Mouse (Mus musculus): Measurements from ENCODE around the gene Fam166b. TPM values are rescaled to one million over a fixed set of nuclear protein-coding genes. Genes with fewer than 3 reads are reported as not detected.

Fam166b gene
- 0.79 and 1.5 TPM in 2 replicates for polyA plus RNA-seq (2015; fragmentation: Nextera tagmentation; extraction: Ambion mirVana)

DNA sequence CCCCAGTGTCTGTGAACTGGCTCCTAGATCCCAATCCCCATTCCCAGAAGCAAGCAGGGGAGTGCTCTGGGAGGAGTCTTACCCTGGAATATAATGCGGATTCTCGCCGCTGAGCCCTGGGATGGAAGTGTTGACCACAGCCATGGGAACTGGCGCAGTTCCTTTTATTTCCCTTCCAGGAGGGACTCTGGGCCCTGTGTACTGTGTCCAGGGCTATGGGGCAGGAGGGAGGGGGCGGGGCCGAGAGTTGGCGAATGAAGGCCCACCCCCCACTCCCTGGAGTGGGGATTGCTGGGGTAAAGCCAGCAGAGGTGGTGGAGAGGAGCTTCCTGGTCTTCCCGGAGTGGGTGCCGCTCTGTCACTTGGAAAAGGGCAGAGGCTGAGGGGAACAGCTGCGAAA lies at the start of gene Fam166b:
Gene Fam166b, minus strand, starts transcription at position 189 of the 400 bp plus-strand sequence.
- H3K36me3 ChIP-seq: peaks cover 32% of the 10 kb centered on the region
- H3K4me1 ChIP-seq (replicated peaks): peaks cover 24% of the 10 kb centered on the region
- H3K4me3 ChIP-seq: no peak within 1 kb of the TSS
- peaks cover 6% of the 10 kb centered on the region; the same call in 1 of the 2 replicates for H3K27me3 ChIP-seq
- H3K9me3 ChIP-seq: no peaks in the 10 kb centered on the region
- H3K4me2 ChIP-seq: 0 out of 2 replicates have a peak within 1 kb of the TSS, but pooled peaks have one; percentile 3
- H3K9ac ChIP-seq: no peak within 1 kb of the TSS
- 6% methylated on average over 10 of the region's 10 CpGs for WGBS
- ATAC-seq (ENCODE audit: low FRiP score, low read depth): peak; percentile 40; the same call in 1 of the 2 replicates
- H3K27ac ChIP-seq (replicated peaks): no peak within 1 kb of the TSS

DNA sequence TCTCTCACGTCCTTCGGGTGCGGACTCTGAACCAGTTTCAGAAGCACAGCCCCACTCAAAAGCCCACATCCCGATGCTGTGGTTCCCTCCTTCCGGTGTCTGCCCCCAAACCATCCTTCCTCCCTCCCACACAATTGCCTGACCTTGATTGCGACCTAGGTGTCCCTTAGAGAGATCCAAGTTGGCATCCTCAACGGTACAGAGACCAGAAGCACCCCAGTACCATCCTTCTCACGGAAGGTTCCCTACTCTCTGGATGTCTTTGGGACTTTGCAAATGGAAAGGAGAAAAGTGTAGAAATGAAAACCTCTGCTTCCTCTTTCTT lies 49.6 kb upstream of the Fam166b start:
- peak; percentile 24; the same call in 1 of the 2 replicates for ATAC-seq (ENCODE audit: low FRiP score, low read depth)
- Histone ChIP-seq H3K27ac (replicated peaks) (peak overlapping the region; percentile 56; the same call in 1 of the 2 replicates), H3K4me1 (replicated peaks) (0 out of 2 replicates have a peak, but pooled peaks cover 3% of the 10 kb centered on the region), H3K9ac (0 out of 2 replicates have a peak overlapping the region, but pooled peaks have one; percentile 32), H3K4me3 (peak overlapping the region; percentile 32), H3K4me2 (peak overlapping the region; percentile 51), H3K9me3 (no peaks in the 10 kb centered on the region), H3K27me3 (no peaks in the 10 kb centered on the region), H3K36me3 (no peaks in the 10 kb centered on the region)
- WGBS: 44% methylated on average over 8 of the region's 8 CpGs

DNA sequence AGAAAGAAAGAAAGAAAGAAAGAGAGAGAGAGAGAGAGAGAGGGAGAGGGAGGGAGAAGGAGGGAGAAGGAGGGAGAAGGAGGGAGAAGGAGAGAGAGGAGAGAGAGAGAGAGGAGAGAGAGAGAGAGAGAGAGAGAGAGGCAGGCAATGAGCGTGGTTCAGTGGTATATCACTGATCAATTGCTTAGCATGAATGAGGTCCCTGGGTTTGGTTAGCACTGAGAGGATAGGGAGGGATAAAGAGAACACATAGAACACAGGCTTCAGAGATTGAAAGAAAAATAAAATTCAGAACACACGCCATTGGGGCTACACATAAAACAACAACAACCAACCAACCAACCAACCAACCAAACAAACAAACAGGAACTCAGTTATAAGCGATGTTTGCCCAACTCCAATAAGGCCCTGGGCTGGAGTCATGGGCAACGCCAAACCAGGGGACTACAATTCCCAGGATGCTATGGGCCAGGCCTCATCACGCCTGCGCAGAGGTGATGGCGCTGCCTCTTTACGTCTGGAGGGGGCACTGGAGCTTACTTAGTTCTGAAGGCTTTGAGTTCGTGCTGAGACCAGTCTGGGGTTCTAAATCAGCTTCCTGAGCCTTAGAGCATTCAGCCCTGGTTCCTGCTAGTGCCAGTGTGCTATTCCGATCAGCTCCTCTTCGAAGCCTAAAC lies 49.1 kb upstream of the Fam166b start:
- ATAC-seq (ENCODE audit: low FRiP score, low read depth): peak; percentile 96
- H3K27me3 ChIP-seq: no peaks in the 10 kb centered on the region
- H3K4me3 ChIP-seq: peak overlapping the region; percentile 32
- H3K9me3 ChIP-seq: no peaks in the 10 kb centered on the region
- H3K4me2 ChIP-seq: peak overlapping the region; percentile 51
- H3K27ac ChIP-seq (replicated peaks): peak overlapping the region; percentile 56; the same call in 1 of the 2 replicates
- 0 out of 2 replicates have a peak, but pooled peaks cover 3% of the 10 kb centered on the region for H3K4me1 ChIP-seq (replicated peaks)
- WGBS: 16% methylated on average over 11 of the region's 11 CpGs
- no peaks in the 10 kb centered on the region for H3K36me3 ChIP-seq
- 0 out of 2 replicates have a peak overlapping the region, but pooled peaks have one; percentile 32 for H3K9ac ChIP-seq

DNA sequence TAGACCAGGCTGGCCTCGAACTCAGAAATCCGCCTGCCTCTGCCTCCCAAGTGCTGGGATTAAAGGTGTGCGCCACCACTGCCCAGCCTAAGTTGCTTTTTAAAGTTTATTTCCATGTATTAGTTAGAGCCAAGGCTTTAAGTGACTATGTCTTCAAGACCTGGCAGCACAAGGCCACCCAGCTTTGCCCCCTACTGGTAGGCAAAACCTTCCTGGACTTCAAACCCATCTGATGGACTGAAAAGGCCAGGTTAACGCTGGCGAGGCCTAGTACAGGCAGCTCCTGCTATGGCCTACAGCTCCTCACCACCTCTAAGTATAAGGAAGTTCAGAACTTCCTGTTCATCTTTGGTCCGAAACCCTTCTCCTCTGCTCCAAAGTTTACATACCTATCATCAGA lies 47.7 kb upstream of the Fam166b start:
- no peak for ATAC-seq (ENCODE audit: low FRiP score, low read depth)
- no peaks in the 10 kb centered on the region for H3K36me3 ChIP-seq
- H3K27me3 ChIP-seq: no peaks in the 10 kb centered on the region
- no peaks in the 10 kb centered on the region for H3K9me3 ChIP-seq
- no peak overlapping the region for H3K4me2 ChIP-seq
- 88% methylated on average over 6 of the region's 6 CpGs for WGBS
- H3K9ac ChIP-seq: no peak overlapping the region
- 0 out of 2 replicates have a peak, but pooled peaks cover 3% of the 10 kb centered on the region for H3K4me1 ChIP-seq (replicated peaks)
- no peak overlapping the region for H3K4me3 ChIP-seq
- H3K27ac ChIP-seq (replicated peaks): no peak overlapping the region

DNA sequence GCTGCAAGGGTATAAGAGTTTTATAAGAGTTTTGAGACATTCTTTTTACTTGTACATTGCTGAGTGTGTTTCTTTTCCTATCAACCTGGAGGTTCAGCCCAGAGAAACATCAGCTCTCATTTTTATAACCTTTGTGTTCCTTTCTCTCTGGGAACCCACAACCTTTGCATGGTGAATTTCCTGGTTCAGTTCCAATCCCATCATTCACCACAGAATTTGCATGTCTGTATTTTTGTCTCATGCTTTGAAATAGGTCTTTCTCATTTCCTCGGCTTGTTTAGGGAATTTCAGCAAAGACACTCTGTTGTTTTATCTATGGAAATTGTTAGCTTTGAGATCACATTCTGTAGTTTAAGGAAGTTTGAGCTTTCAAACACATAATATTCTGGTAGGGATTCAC lies 44.7 kb upstream of the Fam166b start:
- H3K4me2 ChIP-seq: no peak overlapping the region
- H3K9ac ChIP-seq: no peak overlapping the region
- H3K4me3 ChIP-seq: no peak overlapping the region
- 86% methylated on average over 1 of the region's 1 CpGs for WGBS
- H3K27me3 ChIP-seq: no peaks in the 10 kb centered on the region
- no peak overlapping the region for H3K27ac ChIP-seq (replicated peaks)
- 0 out of 2 replicates have a peak, but pooled peaks cover 3% of the 10 kb centered on the region for H3K4me1 ChIP-seq (replicated peaks)
- no peaks in the 10 kb centered on the region for H3K9me3 ChIP-seq
- no peak for ATAC-seq (ENCODE audit: low FRiP score, low read depth)
- H3K36me3 ChIP-seq: no peaks in the 10 kb centered on the region

DNA sequence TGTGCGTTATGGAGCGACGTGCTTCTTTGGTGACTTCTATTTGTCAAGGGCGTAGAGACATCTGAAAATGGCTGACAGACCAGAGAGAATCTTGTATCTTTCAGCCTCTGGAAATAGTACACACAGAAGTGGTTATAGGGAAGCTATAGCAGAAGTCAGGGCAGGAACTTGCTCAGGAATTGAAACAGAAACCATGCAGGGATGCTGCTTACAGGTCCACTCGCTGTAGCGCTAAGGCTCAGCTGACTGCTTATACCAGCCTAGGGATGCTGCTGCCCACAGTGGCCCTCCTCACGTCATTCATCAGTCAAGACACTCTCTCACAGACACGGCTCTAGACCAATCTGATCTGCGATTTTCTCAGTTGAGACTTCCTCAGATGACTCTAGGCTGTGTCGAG lies 41.4 kb upstream of the Fam166b start:
- no peak for ATAC-seq (ENCODE audit: low FRiP score, low read depth)
- H3K9ac ChIP-seq: no peak overlapping the region
- H3K27me3 ChIP-seq: no peaks in the 10 kb centered on the region
- no peak overlapping the region for H3K4me3 ChIP-seq
- no peaks in the 10 kb centered on the region for H3K36me3 ChIP-seq
- H3K4me2 ChIP-seq: no peak overlapping the region
- no peaks in the 10 kb centered on the region for H3K4me1 ChIP-seq (replicated peaks)
- no peaks in the 10 kb centered on the region for H3K9me3 ChIP-seq
- WGBS: 91% methylated on average over 10 of the region's 10 CpGs
- no peak overlapping the region for H3K27ac ChIP-seq (replicated peaks)

DNA sequence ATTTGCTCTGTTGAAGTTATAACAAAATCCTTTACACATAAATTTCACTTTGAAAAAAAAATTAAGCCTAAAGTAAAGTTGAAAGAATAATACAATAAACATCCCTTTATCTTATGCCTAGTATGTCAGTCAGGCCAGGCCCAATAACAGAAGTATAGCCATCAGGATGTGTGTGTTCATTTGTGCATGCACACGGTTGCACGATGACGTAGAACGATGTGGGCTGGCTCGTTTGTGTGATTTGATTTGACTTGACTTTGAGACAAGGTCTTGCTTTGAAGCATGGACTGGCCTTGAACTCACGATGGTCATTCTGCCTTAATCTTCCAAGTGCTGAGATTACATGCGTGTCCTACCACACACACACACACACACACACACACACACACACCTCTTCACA lies 37.9 kb upstream of the Fam166b start:
- no peaks in the 10 kb centered on the region for H3K36me3 ChIP-seq
- H3K4me3 ChIP-seq: no peak overlapping the region
- 92% methylated on average over 7 of the region's 7 CpGs for WGBS
- no peaks in the 10 kb centered on the region for H3K27me3 ChIP-seq
- H3K4me2 ChIP-seq: no peak overlapping the region
- H3K9me3 ChIP-seq: no peaks in the 10 kb centered on the region
- no peak overlapping the region for H3K27ac ChIP-seq (replicated peaks)
- ATAC-seq (ENCODE audit: low FRiP score, low read depth): no peak
- H3K4me1 ChIP-seq (replicated peaks): no peaks in the 10 kb centered on the region
- H3K9ac ChIP-seq: no peak overlapping the region

DNA sequence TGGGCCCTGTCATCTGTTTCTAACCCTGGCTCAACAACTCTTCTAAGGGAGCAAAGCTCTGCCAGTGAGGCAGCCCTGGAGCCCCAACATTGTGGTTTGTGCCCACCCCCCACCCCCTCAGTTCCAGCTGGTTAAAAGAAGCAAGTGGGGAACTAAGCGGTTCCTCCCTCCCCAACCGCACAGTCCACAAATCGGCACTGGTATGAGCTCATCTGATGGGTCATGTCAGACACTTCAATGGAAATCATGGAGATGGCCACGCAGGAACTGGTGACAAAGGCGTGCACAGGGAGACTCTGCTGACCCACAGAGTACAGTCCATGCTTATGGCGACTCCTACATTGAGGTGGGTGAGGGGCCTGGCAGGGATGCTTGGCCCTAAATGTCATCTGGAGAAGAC lies 37.0 kb upstream of the Fam166b start:
- Histone ChIP-seq H3K27me3 (no peaks in the 10 kb centered on the region), H3K4me1 (replicated peaks) (no peaks in the 10 kb centered on the region), H3K27ac (replicated peaks) (no peak overlapping the region), H3K4me3 (no peak overlapping the region), H3K36me3 (no peaks in the 10 kb centered on the region), H3K9ac (no peak overlapping the region), H3K4me2 (no peak overlapping the region), H3K9me3 (no peaks in the 10 kb centered on the region)
- no peak for ATAC-seq (ENCODE audit: low FRiP score, low read depth)
- WGBS: 88% methylated on average over 6 of the region's 6 CpGs

DNA sequence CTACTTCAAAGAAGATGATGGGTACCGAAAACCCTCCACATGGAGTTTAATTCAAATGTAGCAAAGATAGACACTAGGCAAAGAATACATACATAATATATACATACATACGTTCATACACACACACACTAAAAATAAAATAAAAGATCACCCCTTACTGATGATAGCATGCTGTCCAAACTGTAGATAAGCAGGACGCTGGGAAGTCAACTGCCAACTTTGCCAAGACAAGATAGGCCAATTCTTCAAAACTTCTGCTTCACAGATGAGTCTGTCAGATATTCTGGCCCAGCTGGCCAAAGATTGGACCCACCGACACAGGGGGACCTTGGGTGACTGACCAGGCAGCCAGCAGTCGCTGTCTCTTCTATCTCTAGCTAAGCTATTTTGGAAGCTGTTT lies 34.2 kb upstream of the Fam166b start:
- Histone ChIP-seq H3K9me3 (no peaks in the 10 kb centered on the region), H3K9ac (no peak overlapping the region), H3K36me3 (no peaks in the 10 kb centered on the region), H3K4me1 (replicated peaks) (no peaks in the 10 kb centered on the region), H3K27me3 (no peaks in the 10 kb centered on the region), H3K4me3 (no peak overlapping the region), H3K27ac (replicated peaks) (no peak overlapping the region), H3K4me2 (no peak overlapping the region)
- 94% methylated on average over 5 of the region's 5 CpGs for WGBS
- no peak for ATAC-seq (ENCODE audit: low FRiP score, low read depth)

DNA sequence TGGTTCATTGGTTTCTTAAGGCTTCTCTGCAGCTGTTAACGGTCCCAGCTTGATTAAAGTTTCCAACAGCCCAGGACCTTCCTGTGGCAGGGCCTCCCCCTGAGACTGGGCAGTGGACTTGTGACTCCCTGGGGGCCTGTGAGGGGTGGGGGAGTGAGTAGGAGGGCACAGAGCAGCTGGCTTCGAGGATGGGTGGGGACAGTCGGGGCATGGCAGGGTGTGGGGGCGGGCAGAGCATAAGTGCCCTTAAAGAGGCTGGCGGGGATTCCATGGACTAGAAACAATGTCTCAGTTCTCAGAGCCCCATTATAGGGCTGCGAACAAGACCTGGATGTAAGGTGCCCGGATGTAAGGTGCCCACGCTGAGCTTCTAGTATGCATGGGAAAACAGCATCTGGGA lies 28.2 kb upstream of the Fam166b start:
- Histone ChIP-seq H3K4me2 (no peak overlapping the region), H3K4me1 (replicated peaks) (peaks cover 16% of the 10 kb centered on the region), H3K9me3 (no peaks in the 10 kb centered on the region), H3K9ac (no peak overlapping the region), H3K27me3 (peaks cover 10% of the 10 kb centered on the region; the same call in 1 of the 2 replicates), H3K27ac (replicated peaks) (no peak overlapping the region), H3K4me3 (no peak overlapping the region), H3K36me3 (no peaks in the 10 kb centered on the region)
- ATAC-seq (ENCODE audit: low FRiP score, low read depth): no peak
- WGBS: 18% methylated on average over 8 of the region's 8 CpGs

DNA sequence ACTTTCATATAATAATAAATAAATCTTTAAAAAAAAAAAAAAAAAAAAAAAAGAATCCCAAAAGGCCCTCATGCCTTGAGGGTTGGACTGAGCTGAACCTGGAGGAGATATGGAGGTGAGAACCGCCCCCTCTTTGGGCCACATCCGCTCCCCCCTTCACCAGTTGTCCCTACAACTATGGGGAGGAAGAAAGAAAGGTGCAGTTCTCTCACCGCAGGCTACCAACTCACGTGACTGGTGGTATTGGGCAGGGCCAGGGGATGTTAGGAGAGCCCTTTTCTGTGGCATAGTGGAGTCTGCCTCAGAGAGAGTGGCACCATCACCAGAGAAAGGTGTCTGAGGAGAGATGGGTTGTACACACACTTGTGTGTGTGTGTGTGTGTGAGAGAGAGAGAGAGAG lies 27.5 kb upstream of the Fam166b start:
- Histone ChIP-seq H3K36me3 (no peaks in the 10 kb centered on the region), H3K27me3 (peaks cover 10% of the 10 kb centered on the region; the same call in 1 of the 2 replicates), H3K4me1 (replicated peaks) (peaks cover 16% of the 10 kb centered on the region), H3K4me2 (no peak overlapping the region), H3K4me3 (no peak overlapping the region), H3K9me3 (no peaks in the 10 kb centered on the region), H3K9ac (no peak overlapping the region), H3K27ac (replicated peaks) (no peak overlapping the region)
- ATAC-seq (ENCODE audit: low FRiP score, low read depth): no peak
- 34% methylated on average over 4 of the region's 4 CpGs for WGBS

DNA sequence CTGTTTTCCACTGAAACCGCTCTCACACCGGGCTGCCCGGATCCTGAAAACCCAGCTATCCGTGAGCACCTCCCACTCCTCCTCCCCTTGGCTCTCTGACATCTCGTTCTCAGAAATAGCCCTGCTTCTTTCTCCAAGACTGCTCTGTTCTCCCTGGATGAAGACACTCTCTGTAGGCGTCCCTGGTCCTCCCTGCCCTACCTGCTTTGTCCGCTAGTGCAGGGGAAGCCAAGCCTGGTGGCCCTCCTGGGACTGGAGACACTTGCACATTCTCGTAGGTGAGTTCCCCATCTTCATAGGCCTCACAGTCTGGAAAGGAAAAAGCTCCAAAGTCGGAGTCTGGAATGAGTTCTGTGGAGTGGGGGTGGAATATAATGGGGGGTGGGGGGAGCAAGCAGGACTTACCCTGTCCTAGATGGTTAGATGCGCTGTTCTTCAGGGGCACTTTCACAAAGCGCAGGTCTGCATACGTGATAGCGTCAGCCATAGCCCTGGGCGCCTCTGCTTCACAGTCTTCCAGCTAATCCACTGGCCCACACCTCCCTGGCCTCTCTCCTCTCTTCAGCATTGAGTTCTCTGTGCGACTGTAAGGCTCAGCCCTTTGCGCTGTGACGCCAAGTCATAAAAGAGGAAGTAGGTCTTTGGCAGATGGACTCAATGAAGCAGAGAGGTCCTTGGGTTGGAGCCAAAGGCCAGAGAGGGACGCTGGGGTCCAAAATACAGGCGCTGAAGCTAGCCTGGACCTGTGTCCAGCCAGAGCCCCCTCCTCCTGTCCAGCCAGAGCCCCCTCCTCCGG lies 25.3 kb upstream of the Fam166b start, which contains the start of gene Cd72:
Gene Cd72, minus strand, starts transcription at position 588 of the 796 bp plus-strand sequence.
- H3K4me1 ChIP-seq (replicated peaks): peaks cover 16% of the 10 kb centered on the region
- no peak within 1 kb of the TSS for H3K27ac ChIP-seq (replicated peaks)
- no peak for ATAC-seq (ENCODE audit: low FRiP score, low read depth)
- 36% methylated on average over 20 of the region's 20 CpGs for WGBS
- 0 out of 2 replicates have a peak within 1 kb of the TSS, but pooled peaks have one; percentile 29 for H3K9ac ChIP-seq
- H3K9me3 ChIP-seq: no peaks in the 10 kb centered on the region
- H3K36me3 ChIP-seq: no peaks in the 10 kb centered on the region
- H3K27me3 ChIP-seq: peaks cover 10% of the 10 kb centered on the region; the same call in 1 of the 2 replicates
- peak within 1 kb of the TSS; percentile 45 for H3K4me2 ChIP-seq
- peak within 1 kb of the TSS; percentile 9; the same call in 1 of the 2 replicates for H3K4me3 ChIP-seq

Data from hindbrain, embryonic 15.5 days (tissue).